Mouse (Mus musculus) gastrocnemius, postnatal 10 days (tissue): ENCODE results near the gene Insl5. TPM values are rescaled to one million over a fixed set of nuclear protein-coding genes. Genes with fewer than 3 reads are reported as not detected.

Source experiments
- DNase-seq: peaks from one replicate; pipeline ENCODE4 v3.0.0; 2021; ENCODE audit warnings: mixed read lengths
- long read RNA-seq, 2 experiments: library from polyadenylated mRNA; stranded (forward); transcript quantifications; one replicate each; pipeline ENCODE4 v2.0.0; 2021
- total RNA-seq, 2 experiments: library from RNA; stranded (reverse); gene quantifications; 2 replicates each; pipeline ENCODE4 v1.2.3; 2021

The Insl5 gene
- not detected for total RNA-seq
- long read RNA-seq, experiment 1: 0 reads
- long read RNA-seq, experiment 2: 0 reads

GRCm38 (mm10) chr4:103026621-103027020, at the start of gene Insl5:
Insl5 (minus strand) TSS chr4:103026842.
- DNase-seq: no peak

GRCm38 (mm10) chr4:103070631-103071030, 44.0 kb upstream of the Insl5 start:
- no peak for DNase-seq

- no peak for DNase-seq
Measured at GRCm38 (mm10) chr4:103067906-103068655, 41.4 kb upstream of the Insl5 start.

- DNase-seq: no peak
Measured at GRCm38 (mm10) chr4:103064976-103065375, 38.3 kb upstream of the Insl5 start.

DNA sequence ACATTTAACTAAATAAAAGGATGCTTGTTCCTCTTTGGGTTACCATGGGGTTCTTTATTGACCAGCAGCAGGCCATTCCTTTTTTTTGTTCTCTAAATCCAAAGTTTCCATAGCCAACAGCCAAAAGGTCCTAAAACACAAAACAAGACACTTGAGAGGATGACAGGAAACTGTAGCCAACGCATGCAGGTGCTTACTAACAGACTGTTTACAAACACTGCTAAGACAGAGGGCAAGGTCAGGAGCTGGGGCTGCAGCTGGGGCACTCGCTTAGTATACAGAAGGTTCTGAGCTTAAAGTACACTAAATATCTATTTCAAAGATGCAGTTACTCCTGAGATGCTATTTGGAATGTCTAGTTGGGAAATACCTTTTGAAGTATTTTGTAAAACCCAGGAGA, 37.8 kb upstream of the Insl5 start:
- no peak for DNase-seq

DNA sequence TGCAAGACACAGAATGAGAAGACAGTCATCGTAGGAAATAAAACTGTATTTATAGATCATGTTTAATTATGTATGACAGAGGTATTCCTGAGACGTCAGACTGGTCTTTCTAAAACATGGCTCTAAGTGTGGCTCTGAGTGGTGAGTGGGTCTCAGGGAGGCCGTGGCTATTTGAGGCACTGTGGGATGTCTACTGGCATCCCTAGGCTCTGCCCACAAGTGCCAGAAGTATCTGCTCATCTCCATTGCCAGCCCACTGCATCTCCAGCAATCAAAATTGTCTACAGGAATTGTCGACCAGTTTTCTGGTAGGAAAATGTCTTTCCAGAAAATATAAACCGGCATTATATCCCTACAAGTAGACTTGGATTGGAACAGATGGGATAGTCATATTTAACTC, 30.3 kb upstream of the Insl5 start:
- no peak for DNase-seq

DNA sequence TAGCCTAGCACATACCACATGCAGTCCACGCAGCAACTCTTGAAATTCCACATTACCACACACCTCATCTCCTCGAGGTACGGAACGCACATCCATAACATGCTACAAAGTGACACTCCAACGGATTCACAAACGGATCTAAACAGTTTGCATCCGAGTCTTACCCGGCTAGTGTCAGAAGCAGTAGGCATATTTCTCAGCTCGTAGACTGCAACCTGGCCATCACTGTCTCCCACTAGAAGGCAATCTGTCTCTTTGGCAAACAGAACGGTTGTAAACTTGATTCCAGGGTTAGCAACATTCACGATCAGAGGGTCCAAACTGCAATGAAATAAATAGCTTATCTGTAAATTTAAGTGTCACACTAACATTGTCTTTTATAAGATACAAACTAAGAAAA, 21.4 kb upstream of the Insl5 start:
- DNase-seq: no peak

DNA sequence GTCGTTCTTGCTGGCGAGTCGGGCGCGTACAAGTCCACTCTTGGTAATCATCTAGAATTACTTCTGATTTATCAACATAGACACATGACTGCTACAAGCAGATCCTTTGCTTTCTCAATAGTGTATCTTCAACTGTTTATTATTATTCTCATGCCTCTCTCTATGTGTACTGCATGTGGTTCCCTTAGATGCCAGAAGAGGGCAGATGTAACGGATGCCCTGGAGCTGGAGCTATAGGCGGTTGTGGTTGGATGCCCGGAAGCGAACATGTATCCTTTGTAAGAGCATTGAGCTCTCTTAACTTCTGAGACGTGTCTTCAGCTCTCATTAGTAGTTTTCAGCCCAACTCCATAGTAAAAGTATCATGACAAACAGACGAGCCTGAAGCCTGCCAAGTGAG, 16.4 kb upstream of the Insl5 start:
- no peak for DNase-seq

- no peak for DNase-seq
Measured at GRCm38 (mm10) chr4:103039838-103040191, 13.2 kb upstream of the Insl5 start.

GRCm38 (mm10) chr4:103039103-103039837, 12.6 kb upstream of the Insl5 start:
- no peak for DNase-seq

DNA sequence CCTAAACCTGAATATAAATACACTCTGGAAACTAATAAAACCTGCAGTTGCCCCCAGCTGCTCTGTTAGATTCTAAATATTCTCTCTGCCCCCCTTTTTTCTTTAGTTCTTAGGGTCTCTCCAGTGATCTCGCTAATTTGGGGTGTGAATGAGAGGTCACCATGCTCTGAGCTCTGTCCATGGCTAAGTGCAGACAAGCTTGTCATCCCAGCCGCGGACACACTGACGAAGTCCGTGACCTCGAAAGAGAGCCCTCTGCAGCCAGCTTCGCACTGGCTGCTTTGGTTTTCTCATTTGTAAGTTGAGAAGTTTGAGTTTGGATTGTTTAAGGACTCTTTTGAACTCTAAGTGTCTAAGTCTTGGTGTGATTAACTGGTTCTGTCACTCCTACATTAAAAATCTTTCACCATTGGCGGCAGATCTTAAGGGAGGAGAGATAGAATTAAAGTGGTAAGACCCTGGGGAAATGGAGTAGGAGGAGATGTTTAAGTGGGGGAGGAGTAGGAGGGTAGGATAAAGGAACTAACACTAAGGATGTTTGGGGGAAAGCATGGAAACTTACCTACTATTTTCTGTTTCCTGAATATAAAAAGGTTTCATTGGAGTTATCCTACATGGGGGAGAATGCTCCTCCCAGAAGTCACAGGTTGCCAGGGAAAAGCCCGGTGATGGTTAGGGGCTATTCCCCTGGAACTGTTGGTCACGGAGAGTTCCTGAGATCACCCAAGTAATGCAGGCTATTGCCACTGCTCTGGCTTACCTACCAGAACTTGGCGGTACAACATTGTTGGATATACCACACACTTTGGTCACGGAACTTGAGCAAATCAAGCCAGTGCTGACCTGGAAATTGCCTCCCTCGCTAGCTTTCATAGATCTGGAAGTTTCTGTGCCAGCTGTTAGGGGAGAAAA, 1.8 kb upstream of the Insl5 start:
- no peak for DNase-seq

DNA sequence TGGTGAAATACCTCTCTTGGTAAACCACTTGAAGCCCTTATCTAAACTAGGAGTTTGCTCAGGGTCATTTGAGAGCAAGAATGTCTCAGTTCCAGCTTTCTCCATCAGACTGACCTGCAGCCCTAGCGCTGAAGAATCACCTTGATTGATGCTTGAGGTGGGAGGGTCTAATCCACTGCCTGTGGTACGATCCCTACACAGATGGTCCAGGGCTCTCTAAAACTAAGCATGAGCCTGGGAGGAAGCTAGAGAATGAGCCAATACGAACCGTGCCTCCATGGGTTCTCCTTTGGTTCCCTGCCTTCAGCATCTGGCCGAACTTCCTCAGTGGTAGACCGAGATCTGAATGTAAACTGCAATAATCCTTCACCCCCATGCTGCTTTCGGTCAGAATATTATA, 1.1 kb upstream of the Insl5 start:
- DNase-seq: no peak

- DNase-seq: no peak
Measured at GRCm38 (mm10) chr4:103013490-103013889, 13.2 kb downstream of the Insl5 start.

DNA sequence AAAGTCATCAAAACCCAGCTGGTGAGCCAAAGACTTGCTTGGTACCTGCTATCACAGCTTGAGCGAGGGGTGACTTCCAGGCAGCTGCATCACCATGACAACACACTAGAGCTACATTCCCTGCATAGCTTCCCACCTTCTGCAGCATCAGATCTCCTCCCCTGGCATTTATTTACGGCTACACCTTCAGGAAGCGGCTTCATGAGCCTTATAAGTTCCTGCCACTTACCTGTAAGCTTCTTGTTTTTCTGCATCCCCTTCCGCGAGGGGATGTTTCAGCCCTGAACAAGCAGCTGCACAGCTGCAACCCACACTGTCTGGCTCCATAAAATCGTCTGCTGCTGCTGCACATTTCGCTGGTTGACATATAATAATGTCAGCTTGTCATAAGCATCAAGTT, 14.8 kb downstream of the Insl5 start:
- DNase-seq: no peak

DNA sequence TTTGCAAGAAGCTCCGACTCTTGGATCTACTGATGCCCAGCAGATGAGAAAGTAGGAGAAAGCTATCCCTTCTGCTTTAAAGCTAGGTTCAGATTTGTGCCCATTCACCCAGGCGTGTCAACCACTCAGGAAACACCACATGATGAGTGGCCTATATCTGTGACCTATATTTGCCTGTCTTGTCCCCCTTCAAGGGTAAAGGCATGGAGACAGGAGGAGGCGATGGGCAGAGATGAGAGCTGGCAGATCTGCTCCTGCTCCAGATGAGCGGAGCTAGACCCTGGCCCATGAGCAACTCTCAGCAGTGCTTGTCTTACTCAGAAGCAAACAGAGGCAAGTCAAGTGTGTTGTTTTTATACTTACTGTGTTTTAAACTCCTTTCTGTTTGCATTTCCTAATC, 15.9 kb downstream of the Insl5 start:
- no peak for DNase-seq

GRCm38 (mm10) chr4:103006943-103007418, 19.7 kb downstream of the Insl5 start:
- no peak for DNase-seq

DNA sequence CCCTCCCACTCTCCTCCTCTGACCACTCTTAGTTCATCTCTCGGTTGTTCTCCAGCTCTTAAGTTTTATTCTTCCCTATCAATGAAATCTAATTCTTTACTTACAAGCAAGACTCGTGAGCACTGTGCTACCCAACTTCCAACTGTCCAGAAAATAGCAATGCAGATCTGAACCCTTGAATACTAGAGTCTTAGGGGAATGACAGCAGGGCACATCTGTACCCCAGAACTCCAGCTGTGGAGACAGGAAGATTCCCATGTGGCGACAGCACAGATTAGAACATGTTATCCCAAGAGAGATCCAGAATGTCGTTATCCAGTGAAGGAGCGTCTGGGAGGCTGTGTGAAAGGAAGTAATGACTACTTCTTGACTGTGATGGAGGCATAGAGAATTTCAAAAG, 20.4 kb downstream of the Insl5 start:
- DNase-seq: no peak

GRCm38 (mm10) chr4:103005190-103005945, 21.3 kb downstream of the Insl5 start:
- DNase-seq: no peak

DNA sequence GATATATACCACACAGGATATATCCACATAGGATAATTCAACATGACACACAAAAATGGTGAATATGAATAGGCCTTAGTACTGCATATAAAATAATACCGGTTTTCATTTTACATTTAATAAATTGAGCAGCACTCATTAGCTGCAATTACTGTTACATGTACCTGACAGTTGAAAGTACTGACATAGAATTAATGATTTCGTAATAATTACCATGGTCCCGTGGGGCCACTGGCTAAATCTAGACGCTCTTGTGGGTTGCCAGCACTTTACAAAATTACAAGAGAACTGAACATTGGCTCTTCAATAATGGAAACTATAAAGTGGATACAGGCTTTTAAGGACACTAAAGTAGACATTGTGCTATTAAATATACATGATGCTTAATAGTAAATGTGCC, 22.0 kb downstream of the Insl5 start:
- DNase-seq: no peak

GRCm38 (mm10) chr4:102991685-102992084, 35.0 kb downstream of the Insl5 start:
- DNase-seq: no peak

DNA sequence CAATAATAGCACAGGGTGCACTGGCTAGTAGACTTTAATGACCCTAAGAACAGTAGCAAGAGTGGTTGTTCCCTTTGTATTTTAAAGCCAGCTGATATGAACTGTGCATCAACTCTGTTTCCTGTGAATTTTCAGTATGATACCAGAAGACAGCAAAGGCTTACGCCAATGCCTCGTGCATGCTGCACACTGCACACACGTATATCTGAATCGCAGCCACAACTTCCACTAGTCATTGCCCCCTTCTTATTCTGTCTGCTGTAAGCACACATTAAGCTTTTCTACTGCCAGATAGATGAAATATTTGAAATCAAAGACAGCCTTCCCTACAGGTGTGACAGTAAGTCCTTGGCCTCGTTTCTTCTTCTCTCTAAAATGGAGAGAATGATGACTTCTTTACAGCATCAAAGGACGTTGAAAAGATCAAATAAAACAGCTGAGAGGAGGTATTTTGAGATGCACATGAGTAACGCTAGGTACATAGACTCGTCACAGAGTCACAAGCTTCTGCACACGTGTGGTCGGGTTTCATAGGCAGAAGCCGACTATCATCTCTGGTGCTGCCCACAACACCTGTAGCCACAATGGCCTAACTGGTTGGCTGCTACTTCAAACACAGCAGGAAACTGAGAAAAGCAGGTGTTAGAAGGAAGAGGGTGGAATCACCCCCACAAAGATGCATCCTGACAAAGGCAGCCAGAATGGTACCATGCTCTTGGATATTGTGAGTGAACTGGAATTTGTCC, 35.9 kb downstream of the Insl5 start:
- DNase-seq: no peak
